Mouse (Mus musculus): ENCODE measurements around the gene Rps23.
A peak's percentile ranks its signal among the peaks of the same experiment; 100 is the strongest.

Rps23 gene

DNA sequence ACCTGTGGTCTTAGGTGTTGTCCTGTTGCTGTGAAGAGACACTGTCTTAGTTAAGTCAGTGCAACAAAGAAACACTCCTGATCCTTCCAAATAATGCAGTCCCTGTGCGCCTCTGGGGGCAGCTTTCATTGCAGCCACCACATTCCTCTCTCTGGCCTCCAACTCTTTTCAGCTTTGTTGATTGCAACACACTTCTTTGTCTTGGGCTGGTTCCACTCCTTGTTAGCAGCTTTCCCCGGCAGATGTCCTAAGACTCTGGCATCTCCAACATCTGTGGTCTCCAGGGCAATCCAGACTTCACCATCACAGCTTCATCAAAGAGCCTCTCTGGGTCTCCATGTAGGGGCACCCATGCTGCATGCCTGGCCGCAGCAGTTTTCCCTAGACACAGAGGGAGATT lies 10.5 kb downstream of the Rps23 start:
- no peak for DNase-seq (ENCODE audit: low spot score in 2 of 2)

DNA sequence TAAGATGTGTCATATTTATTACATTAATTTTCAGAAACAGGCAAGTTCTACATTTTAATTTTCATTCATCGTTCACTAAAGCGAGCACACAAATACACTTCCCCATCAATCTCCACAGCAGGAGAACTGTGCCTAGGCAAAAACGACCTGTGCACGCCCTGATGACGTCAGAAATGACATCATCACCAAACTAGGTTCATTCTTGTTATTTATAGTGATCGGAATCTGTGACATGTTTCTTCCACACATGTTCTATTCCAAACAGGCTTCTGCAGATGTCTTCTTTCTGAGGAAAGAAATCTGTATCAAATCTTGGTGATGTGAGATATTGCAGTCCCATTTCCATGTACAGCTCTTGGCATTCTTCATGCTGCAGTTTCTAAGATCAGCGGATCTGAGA lies 13.1 kb downstream of the Rps23 start:
- DNase-seq (ENCODE audit: low spot score in 2 of 2), result no peak

GRCm38 (mm10) chr13:90939192-90939591 lies 16.4 kb downstream of the Rps23 start:
- no peak for DNase-seq (ENCODE audit: low spot score in 2 of 2)

GRCm38 (mm10) chr13:90939600-90939999 lies 16.8 kb downstream of the Rps23 start:
- DNase-seq (ENCODE audit: low spot score in 2 of 2), result no peak

GRCm38 (mm10) chr13:90958894-90959293 lies 36.1 kb downstream of the Rps23 start:
- no peak for DNase-seq (ENCODE audit: low spot score in 2 of 2)

DNA sequence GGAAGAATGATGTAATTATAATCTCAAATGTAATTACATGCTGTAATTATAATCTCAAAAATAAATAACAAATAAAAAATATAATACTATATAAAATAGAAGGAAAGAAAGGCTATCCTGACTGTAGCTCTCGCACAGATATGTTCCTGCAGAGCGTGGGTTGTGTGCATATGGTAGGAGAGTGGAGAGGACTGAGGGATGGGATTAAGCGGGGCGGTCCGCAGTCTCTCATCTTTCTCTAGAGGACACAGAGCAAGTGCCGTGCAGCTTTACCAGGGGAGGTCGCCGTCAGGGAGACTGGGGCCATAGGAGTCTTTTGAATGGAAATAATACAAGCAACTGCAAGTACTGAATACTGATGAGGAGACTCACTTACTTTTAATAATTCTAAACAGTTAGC lies 37.8 kb downstream of the Rps23 start:
- no peak for DNase-seq (ENCODE audit: low spot score in 2 of 2)

- no peak for DNase-seq (ENCODE audit: low spot score in 2 of 2)
These were observed 40.3 kb downstream of the Rps23 start for GRCm38 (mm10) chr13:90962836-90963760.

GRCm38 (mm10) chr13:90964511-90964910 lies 41.8 kb downstream of the Rps23 start:
- no peak for DNase-seq (ENCODE audit: low spot score in 2 of 2)

DNA sequence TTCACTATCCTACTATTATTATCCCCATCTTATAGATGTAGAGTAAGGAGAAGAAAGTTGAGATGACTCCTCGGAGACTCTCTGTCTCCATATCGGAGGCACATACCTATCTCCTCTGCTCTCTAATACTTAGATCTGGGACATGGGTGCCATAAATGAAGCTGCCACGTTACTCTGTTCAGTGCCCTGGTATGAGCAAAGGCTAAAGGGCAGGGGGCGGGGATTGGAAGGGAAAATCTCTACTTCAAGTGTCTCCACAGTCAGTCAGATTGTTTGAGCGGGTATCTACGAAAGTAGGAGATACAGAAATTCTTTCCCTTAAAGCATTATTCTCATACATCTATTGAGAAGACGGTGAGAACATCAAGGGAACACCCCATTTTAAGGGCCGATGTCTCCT lies 43.2 kb downstream of the Rps23 start:
- DNase-seq (ENCODE audit: low spot score in 2 of 2), result no peak

DNA sequence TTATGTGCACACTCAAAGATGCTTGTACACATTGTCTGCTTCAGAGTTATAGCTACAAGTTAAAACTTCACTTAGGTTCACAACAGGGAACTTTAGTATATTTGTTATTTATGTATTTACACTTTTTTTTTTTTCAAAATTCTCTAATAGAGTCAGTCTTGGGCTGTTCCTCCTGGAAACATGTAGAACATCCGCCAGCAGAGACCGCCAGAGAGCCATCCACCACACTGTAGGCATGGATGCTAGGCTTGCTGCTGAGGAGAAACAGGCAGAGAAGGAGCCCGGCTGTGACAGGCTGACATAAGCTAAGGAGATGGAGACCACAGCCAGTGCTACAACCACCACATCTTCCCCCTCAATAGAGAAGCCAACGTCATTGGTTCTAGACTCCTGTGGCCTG lies 44.7 kb downstream of the Rps23 start:
- peak; percentile 33 to 92 for DNase-seq (ENCODE audit: low spot score in 2 of 2)

DNA sequence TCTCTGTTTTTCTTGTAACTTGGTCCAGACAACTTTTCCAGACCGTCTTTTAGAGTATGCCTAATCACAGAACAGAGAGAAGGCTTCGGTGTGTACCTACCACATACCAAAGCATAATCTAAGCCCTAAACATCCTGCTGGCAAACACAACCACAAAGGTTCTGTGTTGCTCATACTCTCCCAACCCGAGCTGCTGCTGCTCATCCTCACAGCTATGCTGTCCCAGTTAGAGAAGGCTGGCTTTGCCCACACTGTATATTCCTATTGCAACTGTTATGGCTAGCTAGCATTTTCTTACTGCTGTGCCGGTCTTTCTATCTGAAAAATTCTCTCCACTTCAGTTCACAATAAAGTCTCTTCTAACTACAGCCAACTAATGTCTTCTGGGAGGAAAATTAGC lies 46.2 kb downstream of the Rps23 start:
- no peak for DNase-seq (ENCODE audit: low spot score in 2 of 2)

GRCm38 (mm10) chr13:90970259-90971017 lies 47.7 kb downstream of the Rps23 start:
- DNase-seq (ENCODE audit: low spot score in 2 of 2), result no peak

GRCm38 (mm10) chr13:90973409-90973808 lies 50.7 kb downstream of the Rps23 start:
- no peak for DNase-seq (ENCODE audit: low spot score in 2 of 2)

Measured in left cerebral cortex, adult 9 months (tissue).